Mouse (Mus musculus): ENCODE measurements around the gene Zcchc2. TPM values are rescaled to one million over a fixed set of nuclear protein-coding genes. Genes with fewer than 3 reads are reported as not detected.

Gene Zcchc2
- polyA plus RNA-seq, 1 experiment from 2014 or later = 2.4 TPM

GRCm38 (mm10) chr1:106077166-106077565 is 87.0 kb downstream of the Zcchc2 start:
- no peak for ATAC-seq (ENCODE audit: insufficient number of reproducible peaks, insufficient read depth, low FRiP score, low TSS enrichment, low read depth)
- Histone ChIP-seq H3K27me3 (peaks cover under 1% of the 10 kb centered on the region; the same call in 1 of the 2 replicates), H3K27ac (no peak overlapping the region), H3K36me3 (no peaks in the 10 kb centered on the region), H3K9me3 (no peaks in the 10 kb centered on the region), H3K4me2 (no peak overlapping the region), H3K9ac (no peak overlapping the region), H3K4me3 (no peak overlapping the region), H3K4me1 (peaks cover under 1% of the 10 kb centered on the region; the same call in 1 of the 2 replicates)
- 75% methylated on average over 3 of the region's 3 CpGs for WGBS

Other genes starting within 250 kb of the Zcchc2 start
- gene Tnfrsf11a, start 209.7 kb upstream of the Zcchc2 start, polyA plus RNA-seq (2015; fragmentation: Nextera tagmentation; extraction: Ambion mirVana) = 0.91 and 0.96 TPM in 2 replicates
- 3.4 and 3.9 TPM in 2 replicates for gene Phlpp1, start 181.3 kb downstream of the Zcchc2 start, polyA plus RNA-seq (2015; fragmentation: Nextera tagmentation; extraction: Ambion mirVana)